Mouse (Mus musculus) kidney, postnatal 4 days (tissue): Measurements from ENCODE around the gene Apon.
"Not testable (repeated sequence)": the region's sequence is repeated elsewhere in the genome, so short reads cannot be mapped to it uniquely, and the experiment has no call there.

Experiments used
- DNase-seq, 2 experiments: peaks; one replicate each; pipeline ENCODE4 v3.0.0; 2021; ENCODE audit warnings: mixed read lengths in 2 of 2

Gene Apon

GRCm38 (mm10) chr10:128253677-128254255, at the start of gene Apon:
Gene Apon, plus strand, starts transcription at chr10:128254096.
- no peak for DNase-seq

DNA sequence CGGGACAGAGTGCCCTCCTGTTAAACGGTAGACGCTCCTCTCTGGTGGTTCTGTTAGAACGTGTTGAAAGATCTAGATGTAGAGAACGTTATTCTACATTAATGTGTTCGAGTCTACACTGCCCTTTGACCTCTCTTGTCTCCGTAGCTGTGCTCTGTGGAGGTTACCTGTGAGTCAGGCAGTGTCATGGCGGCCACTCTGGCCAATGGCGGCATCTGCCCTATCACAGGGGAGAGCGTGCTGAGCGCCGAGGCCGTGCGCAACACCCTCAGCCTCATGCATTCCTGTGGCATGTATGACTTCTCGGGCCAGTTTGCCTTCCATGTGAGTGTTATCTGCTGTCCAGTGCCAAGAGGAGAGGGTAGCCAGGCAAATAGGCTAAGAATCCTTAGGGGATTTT, 49.0 kb upstream of the Apon start:
- no peak for DNase-seq

GRCm38 (mm10) chr10:128208326-128208725, 45.6 kb upstream of the Apon start:
- DNase-seq: no peak

DNA sequence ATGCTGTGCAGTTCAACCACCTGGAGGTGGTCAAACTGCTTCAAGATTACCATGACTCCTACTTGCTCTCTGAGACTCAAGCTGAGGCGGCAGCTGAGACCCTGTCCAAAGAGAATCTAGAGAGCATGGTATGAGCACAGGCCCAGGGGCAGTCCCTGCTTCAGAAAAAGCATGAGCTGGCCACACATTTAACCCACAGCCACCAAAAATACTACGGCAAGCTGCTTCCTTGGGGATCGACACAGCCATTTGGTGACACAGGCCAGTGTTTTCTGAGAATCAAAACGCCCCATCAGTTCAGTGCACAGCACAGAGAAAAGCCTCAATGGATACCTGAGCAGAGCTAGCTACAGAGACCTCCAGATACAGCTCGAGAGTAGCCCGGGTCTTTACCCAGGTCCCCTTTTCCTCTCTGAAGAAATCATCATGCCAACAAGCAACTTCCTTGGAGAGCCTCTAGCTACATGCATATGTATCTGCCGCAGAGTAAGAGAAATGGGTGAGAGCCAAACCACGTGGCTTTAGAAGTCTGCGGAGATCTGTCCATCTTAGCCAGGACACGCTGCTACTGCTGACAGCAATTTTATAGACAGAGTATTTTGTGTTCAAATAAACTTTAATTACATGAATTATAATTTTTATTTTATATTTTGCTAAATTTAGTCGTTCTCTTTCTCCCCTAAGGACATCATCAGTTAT, 44.4 kb upstream of the Apon start:
- DNase-seq: no peak

GRCm38 (mm10) chr10:128210131-128210530, 43.8 kb upstream of the Apon start:
- no peak for DNase-seq

GRCm38 (mm10) chr10:128210954-128211353, 42.9 kb upstream of the Apon start:
- DNase-seq: peak; percentile 19 to 33

- DNase-seq: peak; percentile 94 to 96
Observed at GRCm38 (mm10) chr10:128211390-128212108, 42.3 kb upstream of the Apon start, which contains the start of gene Spryd4. Gene Spryd4, minus strand, starts transcription at chr10:128211807.

GRCm38 (mm10) chr10:128212148-128212547, 41.7 kb upstream of the Apon start:
- no peak for DNase-seq

DNA sequence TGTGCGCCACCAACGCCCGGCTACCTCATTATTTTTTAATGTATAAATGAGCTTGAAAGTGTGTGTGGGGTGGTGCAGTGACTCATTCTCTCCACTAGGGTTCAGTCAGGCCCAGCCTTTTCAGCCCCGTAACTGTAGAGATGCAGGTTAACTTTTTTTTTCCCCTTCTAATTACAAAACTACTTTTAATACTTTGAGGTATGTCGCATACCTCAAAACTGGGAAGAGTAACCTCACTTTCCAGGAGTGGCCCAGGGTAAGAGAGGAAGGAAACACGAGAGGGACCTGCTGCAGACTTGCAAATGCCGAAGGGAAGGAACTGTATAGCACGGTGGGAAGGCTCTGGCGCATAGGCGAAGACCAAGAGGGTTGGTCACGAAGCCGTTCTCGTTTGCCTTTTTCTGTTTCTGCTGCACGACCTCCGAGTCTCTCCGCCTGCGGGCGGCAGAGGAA, 41.0 kb upstream of the Apon start:
- DNase-seq: peak; percentile 78 to 85

- DNase-seq: not testable (repeated sequence)
Observed at GRCm38 (mm10) chr10:128214112-128214511, 39.8 kb upstream of the Apon start.

DNA sequence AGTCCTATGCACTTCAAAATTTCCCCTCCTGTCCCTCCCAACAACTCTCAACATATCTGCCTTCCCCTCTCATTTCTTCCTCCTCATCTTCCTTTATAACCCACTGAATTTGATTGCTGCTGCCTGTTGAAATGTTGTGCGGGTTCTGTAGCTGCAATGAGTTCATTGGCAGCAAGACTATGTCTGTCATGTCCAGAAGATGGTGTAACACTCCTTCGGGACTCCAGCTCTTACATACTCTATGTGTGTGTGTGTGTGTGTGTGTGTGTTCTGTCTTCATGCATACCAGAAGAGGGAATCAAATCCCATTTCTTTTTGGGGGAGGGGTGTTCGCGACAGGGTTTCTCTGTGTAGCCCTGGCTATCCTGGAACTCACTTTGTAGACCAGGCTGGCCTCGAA, 38.9 kb upstream of the Apon start:
- no peak for DNase-seq

- no peak for DNase-seq
Observed at GRCm38 (mm10) chr10:128218387-128219117, 35.3 kb upstream of the Apon start.

DNA sequence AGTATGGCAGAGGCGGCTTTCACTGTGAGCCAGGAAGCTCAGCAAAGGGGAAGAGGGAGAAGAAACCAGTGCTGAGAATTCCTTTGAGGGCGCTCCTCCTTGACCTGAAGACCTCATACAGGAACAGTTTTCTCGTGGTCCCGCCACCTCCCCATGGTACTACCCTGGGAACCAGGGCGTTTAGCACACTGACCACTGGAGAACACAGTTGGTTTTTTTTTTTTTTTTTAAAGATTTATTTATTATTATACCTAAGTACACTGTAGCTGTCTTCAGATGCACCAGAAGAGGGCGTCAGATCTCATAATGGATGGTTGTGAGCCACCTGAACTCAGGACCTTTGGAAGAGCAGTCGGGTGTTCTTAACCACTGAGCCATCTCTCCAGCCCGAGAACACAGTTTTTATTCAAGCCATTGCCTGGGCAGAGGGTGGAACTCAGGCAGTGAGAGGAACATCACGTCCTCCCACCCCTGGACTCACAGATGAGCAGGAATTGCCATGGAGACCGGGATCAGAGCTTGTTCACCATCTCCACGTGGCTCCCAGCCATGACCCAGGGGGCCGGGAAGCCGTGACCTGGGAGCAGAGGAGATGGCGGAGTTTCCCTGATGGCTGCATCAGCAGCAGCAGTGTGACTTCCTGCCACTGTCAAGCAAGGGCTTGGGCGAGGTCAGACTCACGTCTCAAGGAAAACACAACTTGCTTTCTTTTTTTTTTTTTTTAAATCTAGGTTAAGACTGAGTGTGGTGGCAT, 32.2 kb upstream of the Apon start:
- no peak for DNase-seq

DNA sequence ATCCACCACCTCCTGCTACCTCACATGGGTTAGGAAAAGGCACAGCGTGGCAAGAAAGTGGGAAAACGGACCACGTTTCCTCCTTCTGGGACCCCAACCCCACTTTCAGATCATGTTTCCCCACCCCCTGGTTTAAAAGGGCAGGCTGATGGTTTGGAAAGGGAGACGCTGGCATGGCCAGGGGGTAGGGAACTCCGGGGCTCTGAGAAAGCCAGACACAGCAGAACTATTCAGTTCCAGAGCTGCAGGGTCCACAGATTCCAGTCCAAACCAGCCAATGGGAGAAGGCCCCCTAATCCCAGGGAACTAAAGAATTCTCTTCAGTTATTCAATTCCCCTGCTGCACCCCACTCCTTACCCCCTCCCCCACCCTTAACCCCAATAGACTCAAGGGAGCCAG, 28.8 kb upstream of the Apon start:
- no peak for DNase-seq

DNA sequence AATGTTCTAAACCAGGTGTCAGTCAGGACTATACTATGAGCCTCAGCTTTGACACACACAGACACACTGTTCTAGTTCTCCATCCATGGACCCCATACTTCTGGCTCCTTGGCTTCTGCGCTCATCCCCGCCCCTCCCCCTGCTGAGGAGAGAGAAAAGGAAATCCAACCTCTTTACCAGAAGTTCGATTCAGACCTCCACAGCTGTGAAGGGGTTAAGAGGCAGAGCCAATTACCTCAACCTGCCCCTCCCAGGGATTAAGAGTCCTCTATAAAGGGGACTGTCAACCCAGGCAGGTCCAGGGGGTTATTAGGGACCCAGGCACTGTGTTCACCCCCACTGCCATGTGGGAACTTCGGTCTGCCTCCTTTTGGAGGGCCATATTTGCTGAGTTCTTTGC, 28.4 kb upstream of the Apon start, which contains the start of gene Mip:
Gene Mip, plus strand, starts transcription at position 301 of the 400 bp plus-strand sequence.
- no peak for DNase-seq

DNA sequence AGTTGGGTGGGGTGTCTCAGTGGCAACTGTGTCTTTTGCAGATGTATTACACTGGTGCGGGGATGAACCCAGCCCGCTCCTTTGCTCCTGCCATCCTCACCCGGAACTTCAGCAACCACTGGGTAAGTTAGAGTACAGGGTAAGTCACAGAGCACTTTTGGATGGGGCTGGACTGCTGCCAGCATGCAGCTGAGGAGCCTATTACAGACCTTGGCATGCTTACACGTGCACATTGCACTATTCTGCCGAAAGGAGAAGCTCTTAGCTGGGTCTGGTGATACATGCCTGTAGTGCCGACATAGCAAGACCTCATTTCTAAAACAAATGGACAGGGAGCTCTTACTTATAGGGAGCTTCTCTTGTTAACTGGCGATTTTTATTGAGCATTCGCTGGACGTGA, 26.3 kb upstream of the Apon start:
- DNase-seq: no peak

- no peak for DNase-seq
Observed at GRCm38 (mm10) chr10:128228009-128228408, 25.9 kb upstream of the Apon start.

- DNase-seq: no peak
Observed at GRCm38 (mm10) chr10:128230582-128230981, 23.3 kb upstream of the Apon start.

DNA sequence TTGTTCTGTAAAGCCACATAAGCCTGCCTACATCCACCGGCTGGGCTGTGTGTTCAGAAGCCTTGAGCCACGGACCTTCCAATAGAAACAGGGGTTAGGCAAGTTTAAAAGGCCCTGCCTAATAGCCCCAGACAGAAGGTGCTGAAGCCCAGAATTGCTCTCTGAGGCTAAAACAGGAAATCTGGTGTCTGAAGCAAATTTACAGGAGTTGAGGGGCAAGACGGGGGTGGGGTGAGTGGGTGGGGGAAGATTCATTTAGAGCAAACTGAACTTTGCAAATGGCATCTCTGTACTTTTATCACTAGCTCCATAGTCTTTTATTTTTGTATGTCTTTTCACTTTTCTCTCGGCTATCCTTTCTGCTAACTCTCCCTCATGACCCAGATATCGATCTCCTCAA, 22.8 kb upstream of the Apon start:
- no peak for DNase-seq

DNA sequence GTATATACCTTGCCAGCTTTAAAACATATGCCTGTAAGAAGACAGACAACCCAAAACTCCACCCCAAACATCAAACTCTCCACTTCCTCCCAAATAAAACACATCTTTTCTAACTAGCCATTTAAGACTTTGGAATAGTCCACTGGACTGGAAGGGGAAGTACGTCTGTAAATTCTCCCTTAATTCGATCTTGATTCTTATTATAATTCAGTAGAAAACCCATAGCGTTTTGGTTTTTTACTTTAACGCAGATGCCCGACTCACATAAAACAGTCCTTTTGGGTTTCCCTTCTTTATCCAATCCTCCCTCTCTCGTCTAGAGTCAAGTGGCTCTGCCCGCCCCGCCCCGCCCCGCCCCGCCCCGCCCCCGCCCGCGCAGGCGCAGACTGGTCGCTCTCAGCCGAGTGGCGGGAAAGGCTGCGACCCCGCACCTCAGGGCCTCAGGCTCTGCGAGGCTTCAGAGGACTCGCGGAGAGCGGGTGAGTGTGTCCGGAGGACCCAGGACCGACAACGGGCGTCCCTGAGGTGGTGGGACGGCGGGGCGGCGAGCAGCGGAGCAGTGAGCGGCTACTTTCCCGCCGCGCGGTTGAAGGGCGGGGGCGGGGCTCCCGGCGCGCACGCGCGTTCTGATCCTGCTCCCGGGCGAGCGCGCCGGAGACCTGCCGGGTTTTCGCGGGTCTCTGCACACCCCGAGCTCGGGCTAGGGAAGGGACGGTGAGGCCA, 22.0 kb upstream of the Apon start, which contains the start of gene Timeless:
Gene Timeless, plus strand, starts transcription at position 369 of the 723 bp plus-strand sequence.
- DNase-seq: peak; percentile 90 to 93

- peak; percentile 43 to 70 for DNase-seq
Observed at GRCm38 (mm10) chr10:128232420-128232985, 21.4 kb upstream of the Apon start.
